Mouse (Mus musculus) natural killer cell, adult 2 months (primary cell): ENCODE results near the gene Alkbh2.
A peak's percentile ranks its signal among the peaks of the same experiment; 100 is the strongest.

Experiments
- DNase-seq, 2 experiments: peaks; one replicate each; pipeline ENCODE4 v3.0.0; 2022; ENCODE audit warnings: low spot score in 2 of 2

Alkbh2 gene

GRCm38 (mm10) chr5:114127374-114128349 lies at the start of gene Alkbh2:
Alkbh2 (minus strand) TSS chr5:114128218.
- peak; percentile 83 to 87 for DNase-seq

GRCm38 (mm10) chr5:114176548-114177400 lies 48.8 kb upstream of the Alkbh2 start:
- DNase-seq: no peak

GRCm38 (mm10) chr5:114175596-114176171 lies 47.7 kb upstream of the Alkbh2 start:
- peak; percentile 33 to 35 for DNase-seq

GRCm38 (mm10) chr5:114174639-114175038 lies 46.6 kb upstream of the Alkbh2 start:
- DNase-seq: no peak

GRCm38 (mm10) chr5:114173877-114174581 lies 46.0 kb upstream of the Alkbh2 start:
- DNase-seq: no peak

- DNase-seq: no peak
Observed at GRCm38 (mm10) chr5:114173458-114173857, 45.4 kb upstream of the Alkbh2 start.

- peak in 1 of 2 experiments; percentile 36 for DNase-seq
Observed at GRCm38 (mm10) chr5:114172936-114173335, 44.9 kb upstream of the Alkbh2 start.

- DNase-seq: no peak
Observed at GRCm38 (mm10) chr5:114170345-114170744, 42.3 kb upstream of the Alkbh2 start.

- no peak for DNase-seq
Observed at GRCm38 (mm10) chr5:114163117-114163696, 35.2 kb upstream of the Alkbh2 start.

- no peak for DNase-seq
Observed at GRCm38 (mm10) chr5:114162106-114162815, 34.2 kb upstream of the Alkbh2 start.

- no peak for DNase-seq
Observed at GRCm38 (mm10) chr5:114161424-114161823, 33.4 kb upstream of the Alkbh2 start.

- DNase-seq: no peak
Observed at GRCm38 (mm10) chr5:114157236-114157635, 29.2 kb upstream of the Alkbh2 start.

- DNase-seq: no peak
Observed at GRCm38 (mm10) chr5:114155168-114155933, 27.3 kb upstream of the Alkbh2 start.

GRCm38 (mm10) chr5:114154765-114155164 lies 26.7 kb upstream of the Alkbh2 start:
- no peak for DNase-seq

GRCm38 (mm10) chr5:114153490-114153889 lies 25.5 kb upstream of the Alkbh2 start:
- no peak for DNase-seq

- DNase-seq: no peak
Observed at GRCm38 (mm10) chr5:114152359-114153092, 24.5 kb upstream of the Alkbh2 start.

- DNase-seq: no peak
Observed at GRCm38 (mm10) chr5:114147043-114147972, 19.3 kb upstream of the Alkbh2 start.
